Mouse (Mus musculus) bone marrow macrophage, adult 2 months (primary cell): ENCODE measurements around the gene Spin2d. TPM values are rescaled to one million over a fixed set of nuclear protein-coding genes. Genes with fewer than 3 reads are reported as not detected.
"Not testable (repeated sequence)": the region's sequence is repeated elsewhere in the genome, so short reads cannot be mapped to it uniquely, and the experiment has no call there.

Experiments used
- H3K27ac ChIP-seq: 2 replicates; pipeline ENCODE4 v1.5.1; 2012; ENCODE audit warnings: low read depth, low read length; ENCODE audit not compliant: insufficient read depth
- H3K4me1 ChIP-seq: 2 replicates; pipeline ENCODE4 v1.6.1; 2012; ENCODE audit warnings: low read length; ENCODE audit not compliant: control insufficient read depth, insufficient read depth
- H3K4me3 ChIP-seq: 2 replicates; pipeline ENCODE4 v1.5.1; 2012; ENCODE audit warnings: mild to moderate bottlenecking, low read length, moderate library complexity; ENCODE audit not compliant: insufficient read depth
- CTCF ChIP-seq: IDR thresholded peaks from 2 replicates; pipeline ENCODE4 v1.5.1; 2012; ENCODE audit warnings: low read depth, mild to moderate bottlenecking, low read length, moderate library complexity
- POLR2A ChIP-seq: IDR thresholded peaks from 2 replicates; pipeline ENCODE4 v1.6.1; 2012; ENCODE audit warnings: mild to moderate bottlenecking, low read depth, low read length, borderline replicate concordance
- polyA plus RNA-seq: library from polyadenylated mRNA; stranded (reverse); fragments of >200 nt; gene quantifications from 2 replicates; pipeline ENCODE4 v1.2.4, GENCODE M21; 2012; ENCODE audit not compliant: missing spikeins, insufficient read depth, insufficient read length

Spin2d gene
- polyA plus RNA-seq = not detected in 2 replicates

GRCm38 (mm10) chrX:73176889-73177288 lies at the start of gene Spin2d:
Spin2d (minus strand) TSS chrX:73176989.
- H3K27ac ChIP-seq, H3K4me1 ChIP-seq, H3K4me3 ChIP-seq: not testable (repeated sequence)

DNA sequence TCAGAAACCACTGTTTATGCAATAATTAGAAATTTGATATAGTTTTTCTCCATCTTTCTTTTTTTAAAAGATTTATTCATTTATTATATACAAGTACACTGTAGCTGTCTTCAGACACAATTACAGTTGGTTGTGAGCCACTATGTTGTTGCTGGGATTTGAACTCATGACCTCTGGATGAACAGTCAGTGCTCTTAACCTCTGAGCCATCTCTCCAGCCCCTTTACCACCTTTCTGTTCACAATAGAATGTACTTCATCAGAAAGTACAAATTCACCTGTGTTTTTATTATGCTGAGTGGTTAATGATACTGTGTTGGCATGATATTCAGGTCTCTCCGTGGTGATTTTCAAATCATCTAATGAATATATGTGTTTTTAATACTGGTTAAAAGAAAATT lies 48.6 kb upstream of the Spin2d start:
- no peaks in the 10 kb centered on the region for H3K4me1 ChIP-seq
- H3K27ac ChIP-seq = no peak overlapping the region
- H3K4me3 ChIP-seq = no peak overlapping the region
- no peak for TF ChIP-seq CTCF
- no peak for TF ChIP-seq POLR2A

GRCm38 (mm10) chrX:73213819-73214564 lies 37.2 kb upstream of the Spin2d start, which contains the start of gene Xlr4b:
Xlr4b (plus strand) TSS chrX:73214333.
- H3K4me1 ChIP-seq, H3K4me3 ChIP-seq, H3K27ac ChIP-seq: not testable (repeated sequence)

GRCm38 (mm10) chrX:73191934-73192333 lies 15.1 kb upstream of the Spin2d start, which contains the start of gene Xlr3b:
Xlr3b (plus strand) TSS chrX:73192207.
- not testable (repeated sequence) for H3K4me1 ChIP-seq, H3K4me3 ChIP-seq, H3K27ac ChIP-seq

DNA sequence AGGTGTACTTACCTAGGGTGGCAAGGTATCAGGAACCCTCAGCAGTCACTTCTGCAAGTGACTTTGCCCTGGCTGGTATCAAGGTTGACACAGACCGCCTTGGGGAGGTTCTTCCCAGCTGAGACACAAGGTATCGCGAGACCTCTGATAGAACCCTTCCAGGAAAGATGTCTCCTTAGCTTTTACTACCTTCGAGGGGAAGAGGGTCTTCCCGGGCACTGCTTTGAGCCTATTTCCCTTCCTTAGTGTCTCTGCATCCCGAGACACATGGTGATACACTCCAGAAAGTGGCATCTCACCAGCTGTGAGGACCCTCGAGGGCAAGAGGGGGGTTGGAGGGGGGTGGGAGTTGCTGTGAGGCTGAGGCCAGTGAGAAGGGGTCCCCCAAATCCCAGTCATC lies 27.4 kb downstream of the Spin2d start, which contains the start of gene DXBay18:
Gene DXBay18 (minus strand): TSS at position 101 of the 400 bp plus-strand sequence.
- not testable (repeated sequence) for H3K4me3 ChIP-seq, H3K4me1 ChIP-seq, H3K27ac ChIP-seq

DNA sequence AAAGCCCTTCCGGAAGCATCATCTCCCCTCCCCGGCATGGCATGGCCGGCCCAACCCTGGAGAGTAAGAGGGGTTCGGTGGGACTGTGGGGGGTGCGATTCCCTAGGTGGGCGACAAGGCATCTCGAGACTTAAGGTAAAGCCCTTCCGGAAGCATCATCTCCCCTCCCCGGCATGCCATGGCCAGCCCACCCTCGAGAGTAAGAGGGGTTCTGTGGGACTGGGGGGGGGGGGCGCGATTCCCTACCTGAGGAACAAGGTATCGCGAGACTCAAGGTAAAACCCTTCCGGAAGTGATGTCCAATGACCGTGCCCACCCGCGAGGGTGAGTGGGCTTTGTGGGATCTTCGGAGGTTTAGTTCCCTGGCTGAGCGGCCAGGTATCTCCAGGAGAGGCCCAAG lies 28.3 kb downstream of the Spin2d start, which contains the start of gene Xlr5b:
Gene Xlr5b (plus strand): TSS at position 301 of the 400 bp plus-strand sequence.
- not testable (repeated sequence) for H3K27ac ChIP-seq, H3K4me3 ChIP-seq, H3K4me1 ChIP-seq

GRCm38 (mm10) chrX:73143218-73143618 lies 33.6 kb downstream of the Spin2d start:
- H3K4me1 ChIP-seq, H3K4me3 ChIP-seq, H3K27ac ChIP-seq: not testable (repeated sequence)

Other genes with a start within 250 kb of the Spin2d start
- not detected in 2 replicates for gene Zfp185, start 189.7 kb downstream of the Spin2d start, polyA plus RNA-seq
- not detected in 2 replicates for gene Pnma5, start 139.9 kb downstream of the Spin2d start, polyA plus RNA-seq
- not detected in 2 replicates for gene Pnma3, start 112.2 kb downstream of the Spin2d start, polyA plus RNA-seq
- 4.6 and 4.7 TPM in 2 replicates for gene Xlr4a, start 94.5 kb downstream of the Spin2d start, polyA plus RNA-seq
- 0.16 TPM in 1 of 2 replicates, not detected in the other for gene Xlr3a, start 79.9 kb downstream of the Spin2d start, polyA plus RNA-seq
- not detected in 2 replicates for gene Gm14685, start 59.9 kb downstream of the Spin2d start, polyA plus RNA-seq
- gene Xlr5b, start 28.2 kb downstream of the Spin2d start, polyA plus RNA-seq = not detected in 2 replicates
- not detected in 2 replicates for gene DXBay18, start 27.5 kb downstream of the Spin2d start, polyA plus RNA-seq
- 6.2 and 6.9 TPM in 2 replicates for gene Xlr3b, start 15.2 kb upstream of the Spin2d start, polyA plus RNA-seq
- 6.6 and 11.4 TPM in 2 replicates for gene Xlr4b, start 37.3 kb upstream of the Spin2d start, polyA plus RNA-seq
- gene F8a, start 51.3 kb upstream of the Spin2d start, polyA plus RNA-seq = 5.2 and 6.0 TPM in 2 replicates
- gene Xlr4c, start 66.1 kb upstream of the Spin2d start, polyA plus RNA-seq = 3.6 and 7.3 TPM in 2 replicates
- gene Xlr3c, start 88.4 kb upstream of the Spin2d start, polyA plus RNA-seq = not detected in 2 replicates
- not detected in 2 replicates for gene Xlr5a, start 116.0 kb upstream of the Spin2d start, polyA plus RNA-seq
- gene Xlr5c, start 116.0 kb upstream of the Spin2d start, polyA plus RNA-seq = not detected in 2 replicates
- not detected in 2 replicates for gene Gm45015, start 159.9 kb upstream of the Spin2d start, polyA plus RNA-seq
- gene Zfp275, start 165.6 kb upstream of the Spin2d start, polyA plus RNA-seq = 7.4 and 8.3 TPM in 2 replicates
- gene Gm18336, start 221.7 kb upstream of the Spin2d start, polyA plus RNA-seq = not detected in 2 replicates
- not detected in 2 replicates for gene Zfp92, start 234.1 kb upstream of the Spin2d start, polyA plus RNA-seq